Mouse (Mus musculus) brown adipose tissue, adult 24 weeks (tissue): Measurements from ENCODE around the gene Ccrl2. TPM values are rescaled to one million over a fixed set of nuclear protein-coding genes. Genes with fewer than 3 reads are reported as not detected.
A peak's percentile ranks its signal among the peaks of the same experiment; 100 is the strongest.

Experiments
- H3K27ac ChIP-seq: fragments of 200-500 bp; replicated peaks from 2 replicates; pipeline ENCODE4 v1.5.1; 2012; ENCODE audit warnings: low read depth, mild to moderate bottlenecking, low read length
- H3K4me1 ChIP-seq: fragments of 200-500 bp; 2 replicates; pipeline ENCODE4 v1.6.1; 2012; ENCODE audit warnings: low read length, mixed read lengths; ENCODE audit not compliant: control insufficient read depth, insufficient read depth, insufficient read length
- H3K4me3 ChIP-seq: fragments of 200-500 bp; 2 replicates; pipeline ENCODE4 v1.5.1; 2012; ENCODE audit warnings: low read depth, mild to moderate bottlenecking, low read length, moderate library complexity; ENCODE audit not compliant: insufficient read depth
- polyA plus RNA-seq: library from polyadenylated mRNA; stranded (reverse); fragments of >200 nt; gene quantifications from 2 replicates; pipeline ENCODE4 v1.2.4, GENCODE M21; 2012; ENCODE audit not compliant: missing spikeins, insufficient read depth, insufficient read length

The Ccrl2 gene
- polyA plus RNA-seq, 1 experiment = 1.3 TPM

DNA sequence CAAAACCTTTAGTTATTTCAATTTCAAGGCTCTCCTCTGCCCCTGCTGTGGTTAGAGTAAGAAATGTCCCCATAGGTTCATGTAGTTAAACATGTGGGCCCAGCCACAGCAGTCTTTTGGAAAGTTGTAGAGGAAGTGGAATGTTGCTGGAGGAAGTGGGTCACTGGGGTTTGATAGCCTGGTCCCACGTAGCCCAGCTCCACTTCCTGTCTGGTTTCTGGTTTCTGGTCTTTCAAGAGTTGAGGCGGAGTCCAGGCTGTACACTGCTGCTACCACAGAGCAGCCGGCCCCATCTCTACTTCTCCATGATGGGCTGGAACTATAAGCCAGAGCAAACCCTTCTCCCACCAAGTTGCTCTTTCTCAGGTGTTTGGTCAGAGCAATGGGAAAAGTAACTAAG lies 11.1 kb downstream of the Ccrl2 start:
- H3K4me3 ChIP-seq = no peak overlapping the region
- no peak overlapping the region; the same call in 1 of the 2 replicates for H3K27ac ChIP-seq
- H3K4me1 ChIP-seq = peaks cover 24% of the 10 kb centered on the region; the same call in 1 of the 2 replicates

DNA sequence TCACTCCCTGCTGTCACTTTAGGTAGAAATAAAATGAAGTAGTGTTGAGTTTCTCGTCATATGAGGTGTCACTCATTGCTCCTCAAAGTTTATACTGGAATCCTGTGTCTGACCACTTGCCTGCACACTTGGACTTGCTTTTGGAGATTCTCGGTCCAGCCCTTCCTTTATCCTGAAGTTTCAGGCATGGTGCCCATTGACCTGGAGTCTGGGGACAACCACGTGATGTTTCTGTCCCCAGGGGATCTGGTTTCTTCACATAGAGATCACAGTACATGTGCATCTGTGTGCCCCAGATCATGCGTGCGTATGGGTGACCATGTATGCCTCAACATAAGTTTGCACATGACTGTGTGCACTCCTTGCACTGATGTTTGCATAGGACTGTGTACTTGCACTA lies 15.1 kb downstream of the Ccrl2 start:
- peak overlapping the region; percentile 29; the same call in 1 of the 2 replicates for H3K27ac ChIP-seq
- peaks cover 12% of the 10 kb centered on the region; the same call in 1 of the 2 replicates for H3K4me1 ChIP-seq
- no peak overlapping the region for H3K4me3 ChIP-seq

DNA sequence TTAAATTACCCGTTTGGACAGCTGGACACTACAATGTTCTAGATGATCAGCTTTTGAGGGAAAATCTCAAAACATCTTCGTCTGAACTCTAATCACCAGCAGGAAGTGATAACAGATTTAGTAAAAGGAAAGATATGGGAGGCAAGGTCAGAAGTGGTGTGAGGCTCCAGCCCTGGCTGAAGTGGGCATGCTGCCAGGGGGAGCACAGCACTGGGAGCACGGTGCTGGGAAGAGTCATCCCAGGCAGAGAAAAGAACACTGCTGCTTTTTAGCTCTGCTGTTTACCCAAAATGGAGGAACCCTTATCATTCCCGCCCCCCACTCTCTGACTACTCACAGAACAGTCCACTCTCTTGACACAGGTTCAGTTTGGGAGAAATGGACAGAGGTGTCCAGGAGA lies 17.4 kb downstream of the Ccrl2 start:
- Histone ChIP-seq H3K4me1 (peaks cover 8% of the 10 kb centered on the region; the same call in 1 of the 2 replicates), H3K27ac (no peak overlapping the region), H3K4me3 (no peak overlapping the region)

DNA sequence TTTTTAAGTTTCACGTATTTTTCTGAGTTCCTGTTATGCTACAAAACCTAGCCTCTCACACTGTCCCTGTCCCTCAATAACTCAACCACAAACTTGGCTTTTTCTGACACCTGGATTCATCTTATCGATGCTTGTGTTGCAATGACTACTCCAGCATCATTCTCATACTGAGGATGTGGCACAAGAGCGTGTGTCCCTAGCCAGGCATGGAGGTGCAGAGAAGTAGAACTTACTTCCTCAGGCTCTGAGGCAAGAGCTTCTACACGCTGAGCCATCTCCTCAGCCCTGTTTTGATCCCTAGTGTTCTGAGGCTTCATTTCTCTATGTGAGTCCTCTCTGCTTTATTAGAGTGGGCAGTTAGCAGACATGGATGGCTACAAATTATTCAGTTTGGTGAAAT lies 23.6 kb downstream of the Ccrl2 start:
- no peaks in the 10 kb centered on the region for H3K4me1 ChIP-seq
- H3K27ac ChIP-seq = no peak overlapping the region
- H3K4me3 ChIP-seq = no peak overlapping the region

DNA sequence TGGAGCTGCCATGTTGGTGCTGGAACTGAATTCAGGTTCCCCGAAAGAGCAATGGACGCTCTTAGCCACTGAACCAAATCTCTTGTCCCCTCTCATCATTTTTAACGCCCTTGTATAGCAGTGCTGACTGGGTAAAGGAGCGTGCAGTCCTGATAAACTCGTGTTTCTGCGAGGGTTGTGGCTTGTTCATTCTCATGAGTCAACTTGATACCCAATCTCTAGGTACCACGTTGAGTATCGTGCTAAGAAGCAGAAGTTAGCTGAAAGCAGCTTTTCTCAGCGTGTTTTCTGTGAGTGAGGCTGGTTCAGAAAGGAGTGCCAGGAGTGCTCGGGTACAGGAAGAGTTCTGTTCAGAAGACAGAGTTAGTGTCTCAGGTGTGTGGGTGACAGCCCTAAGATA lies 30.5 kb downstream of the Ccrl2 start:
- Histone ChIP-seq H3K4me1 (no peaks in the 10 kb centered on the region), H3K4me3 (no peak overlapping the region), H3K27ac (no peak overlapping the region)

DNA sequence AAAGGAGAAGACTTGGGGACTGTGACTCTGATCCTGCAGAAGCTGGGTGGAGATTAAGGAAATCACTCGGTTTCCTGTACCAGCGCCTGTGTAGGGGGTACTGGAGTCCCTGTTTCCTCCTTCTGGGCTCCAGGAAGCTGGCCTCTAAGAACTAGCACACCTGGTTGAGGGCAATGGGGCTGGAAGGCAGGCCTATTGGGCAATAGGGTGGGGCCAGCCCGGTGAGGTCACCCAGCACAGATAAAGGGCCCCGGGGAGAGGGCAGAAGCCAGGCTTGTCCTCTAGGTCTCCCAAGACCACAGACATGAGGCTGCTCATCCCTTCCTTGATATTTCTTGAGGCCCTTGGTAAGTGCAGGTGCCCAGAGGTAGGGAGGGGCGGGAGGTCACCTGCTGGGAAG lies 38.3 kb downstream of the Ccrl2 start, which contains the start of gene Ltf:
Gene Ltf (plus strand): TSS at position 250 of the 400 bp plus-strand sequence.
- H3K27ac ChIP-seq = no peak within 1 kb of the TSS
- peaks cover 7% of the 10 kb centered on the region for H3K4me1 ChIP-seq
- H3K4me3 ChIP-seq = no peak within 1 kb of the TSS

DNA sequence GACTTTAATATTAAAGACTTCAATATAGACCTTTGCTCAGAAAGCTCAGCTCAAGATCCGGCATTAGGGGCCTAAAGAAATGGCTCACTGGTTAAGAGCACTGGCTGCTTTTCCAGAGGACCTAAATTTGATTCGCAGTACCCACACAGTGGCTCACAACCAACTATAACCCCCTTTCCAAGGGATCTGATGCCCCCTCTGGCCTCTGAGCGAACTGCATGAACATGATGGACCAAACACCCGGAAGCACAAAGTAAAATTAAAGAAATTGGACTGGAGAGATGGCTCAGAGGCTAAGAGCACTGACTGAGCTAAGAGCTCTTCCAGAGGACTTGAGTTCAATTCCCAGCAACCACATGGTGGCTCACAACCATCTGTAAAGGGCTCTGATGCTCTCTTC lies 41.7 kb downstream of the Ccrl2 start:
- Histone ChIP-seq H3K27ac (no peak overlapping the region), H3K4me3 (no peak overlapping the region), H3K4me1 (peaks cover 10% of the 10 kb centered on the region)

DNA sequence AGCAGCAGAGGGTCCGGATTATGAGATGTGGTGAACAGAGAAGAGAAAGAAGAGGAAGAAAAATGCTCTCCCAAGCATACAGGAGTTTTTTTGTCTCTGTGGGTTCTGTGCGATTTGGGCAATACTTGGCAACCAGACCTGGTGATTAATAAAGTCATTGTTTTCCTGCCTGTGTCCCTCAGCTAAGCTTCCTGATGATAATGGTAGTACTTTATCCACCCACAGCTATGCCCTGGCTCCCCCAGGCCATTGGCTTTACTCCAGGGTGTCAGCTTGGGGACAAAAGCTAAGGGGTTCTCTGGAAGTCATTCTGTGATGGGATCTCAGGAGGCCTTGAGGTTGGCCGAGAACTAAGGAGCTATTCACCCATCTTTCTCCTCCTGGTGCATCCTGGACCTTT lies 45.3 kb downstream of the Ccrl2 start:
- H3K27ac ChIP-seq = peak overlapping the region; percentile 29; the same call in 1 of the 2 replicates
- H3K4me3 ChIP-seq = no peak overlapping the region
- peaks cover 2% of the 10 kb centered on the region; the same call in 1 of the 2 replicates for H3K4me1 ChIP-seq

DNA sequence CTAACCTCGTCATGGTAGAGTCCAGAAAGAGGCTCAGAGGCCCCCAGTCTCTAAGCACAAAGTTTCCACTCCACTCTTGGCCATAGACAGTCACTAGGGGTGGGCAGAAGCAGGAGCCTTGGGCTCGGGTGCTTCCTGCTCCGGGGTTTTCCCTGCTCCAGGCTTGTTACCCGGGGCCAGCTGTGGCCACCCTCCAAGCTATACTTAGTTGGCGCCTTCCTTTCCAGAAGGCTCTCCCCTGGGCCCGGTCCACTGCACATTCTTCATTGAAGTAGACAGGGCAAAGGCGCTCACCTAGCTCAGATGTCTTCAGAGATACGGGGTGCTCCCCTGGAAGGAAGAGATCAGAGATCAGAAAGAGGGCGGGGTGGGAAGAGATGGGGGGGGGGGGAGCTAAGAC lies 45.8 kb downstream of the Ccrl2 start:
- Histone ChIP-seq H3K4me3 (no peak overlapping the region), H3K4me1 (peaks cover 2% of the 10 kb centered on the region; the same call in 1 of the 2 replicates), H3K27ac (peak overlapping the region; percentile 71)

DNA sequence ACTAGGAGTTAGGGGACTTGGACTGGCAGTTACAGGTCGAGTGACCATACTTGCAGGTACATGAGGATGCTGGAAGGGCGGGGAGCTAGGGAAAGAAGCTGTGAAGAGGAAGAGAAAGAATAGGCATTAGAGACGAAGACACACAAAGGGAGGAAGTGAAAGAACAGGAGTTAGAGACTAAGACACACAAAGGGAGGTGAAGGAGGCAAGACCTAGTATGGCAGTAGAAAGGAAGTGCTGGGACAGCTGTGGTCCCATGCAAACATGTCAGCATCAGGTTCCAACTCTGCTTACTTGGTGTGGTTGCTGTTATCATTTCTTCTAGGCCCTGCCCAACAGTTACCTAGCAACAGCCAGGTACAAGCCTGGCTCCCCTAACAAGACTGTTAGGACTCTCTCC lies 47.6 kb downstream of the Ccrl2 start:
- Histone ChIP-seq H3K4me3 (no peak overlapping the region), H3K4me1 (peaks cover 2% of the 10 kb centered on the region; the same call in 1 of the 2 replicates), H3K27ac (no peak overlapping the region)

DNA sequence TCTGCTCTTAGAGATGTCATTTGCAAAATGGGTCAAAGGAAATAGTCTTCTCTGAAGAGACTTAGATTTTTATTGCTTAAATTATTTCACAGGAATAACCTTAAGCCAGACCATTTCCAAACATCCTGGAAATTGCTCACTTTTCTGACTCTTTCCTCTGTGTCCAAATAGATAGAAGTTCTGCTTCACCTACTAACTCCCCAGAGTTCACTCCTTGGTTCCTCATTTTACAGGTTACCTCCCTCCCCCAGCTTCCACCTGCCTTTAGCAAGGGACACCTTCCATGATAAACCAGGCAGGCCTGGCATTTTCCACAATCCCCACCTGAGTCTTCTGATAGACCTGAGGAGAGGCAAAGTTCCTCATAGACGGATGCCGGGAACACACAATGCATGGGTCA lies 50.8 kb downstream of the Ccrl2 start:
- Histone ChIP-seq H3K27ac (no peak overlapping the region), H3K4me3 (no peak overlapping the region), H3K4me1 (peaks cover 2% of the 10 kb centered on the region; the same call in 1 of the 2 replicates)

Other genes starting within 250 kb of the Ccrl2 start
- not detected in 2 replicates for gene Prss44, start 243.5 kb downstream of the Ccrl2 start, polyA plus RNA-seq
- not detected in 2 replicates for gene Prss43, start 230.8 kb downstream of the Ccrl2 start, polyA plus RNA-seq
- gene Prss45, start 222.9 kb downstream of the Ccrl2 start, polyA plus RNA-seq = not detected in 2 replicates
- not detected in 2 replicates for gene Prss46, start 213.0 kb downstream of the Ccrl2 start, polyA plus RNA-seq
- not detected in 2 replicates for gene Prss50, start 199.6 kb downstream of the Ccrl2 start, polyA plus RNA-seq
- 5.7 and 9.0 TPM in 2 replicates for gene Als2cl, start 177.6 kb downstream of the Ccrl2 start, polyA plus RNA-seq
- 1.5 and 1.8 TPM in 2 replicates for gene Tmie, start 177.4 kb downstream of the Ccrl2 start, polyA plus RNA-seq
- gene Fam240a, start 140.7 kb downstream of the Ccrl2 start, polyA plus RNA-seq = not detected in 2 replicates
- gene Tdgf1, start 111.4 kb downstream of the Ccrl2 start, polyA plus RNA-seq = not detected in 2 replicates
- 0.88 TPM in 1 of 2 replicates, not detected in the other for gene Lrrc2, start 106.0 kb downstream of the Ccrl2 start, polyA plus RNA-seq
- gene Rtp3, start 66.9 kb downstream of the Ccrl2 start, polyA plus RNA-seq = 2.2 and 3.3 TPM in 2 replicates
- not detected in 2 replicates for gene Ltf, start 38.2 kb downstream of the Ccrl2 start, polyA plus RNA-seq
- gene Lrrfip2, start 60.1 kb upstream of the Ccrl2 start, polyA plus RNA-seq = 36.9 and 43.5 TPM in 2 replicates
- 10.0 and 10.5 TPM in 2 replicates for gene Mlh1, start 214.3 kb upstream of the Ccrl2 start, polyA plus RNA-seq
- gene Epm2aip1, start 214.4 kb upstream of the Ccrl2 start, polyA plus RNA-seq = 9.2 and 10.7 TPM in 2 replicates